Mouse (Mus musculus) brain, adult 2 months (tissue): Measurements from ENCODE around the gene Gpr61.
A peak's percentile ranks its signal among the peaks of the same experiment; 100 is the strongest.

ENCODE experiments used
- DNase-seq: peaks from one replicate; pipeline ENCODE4 v3.0.0; 2011; ENCODE audit warnings: low read depth, low spot score

Gene Gpr61

DNA sequence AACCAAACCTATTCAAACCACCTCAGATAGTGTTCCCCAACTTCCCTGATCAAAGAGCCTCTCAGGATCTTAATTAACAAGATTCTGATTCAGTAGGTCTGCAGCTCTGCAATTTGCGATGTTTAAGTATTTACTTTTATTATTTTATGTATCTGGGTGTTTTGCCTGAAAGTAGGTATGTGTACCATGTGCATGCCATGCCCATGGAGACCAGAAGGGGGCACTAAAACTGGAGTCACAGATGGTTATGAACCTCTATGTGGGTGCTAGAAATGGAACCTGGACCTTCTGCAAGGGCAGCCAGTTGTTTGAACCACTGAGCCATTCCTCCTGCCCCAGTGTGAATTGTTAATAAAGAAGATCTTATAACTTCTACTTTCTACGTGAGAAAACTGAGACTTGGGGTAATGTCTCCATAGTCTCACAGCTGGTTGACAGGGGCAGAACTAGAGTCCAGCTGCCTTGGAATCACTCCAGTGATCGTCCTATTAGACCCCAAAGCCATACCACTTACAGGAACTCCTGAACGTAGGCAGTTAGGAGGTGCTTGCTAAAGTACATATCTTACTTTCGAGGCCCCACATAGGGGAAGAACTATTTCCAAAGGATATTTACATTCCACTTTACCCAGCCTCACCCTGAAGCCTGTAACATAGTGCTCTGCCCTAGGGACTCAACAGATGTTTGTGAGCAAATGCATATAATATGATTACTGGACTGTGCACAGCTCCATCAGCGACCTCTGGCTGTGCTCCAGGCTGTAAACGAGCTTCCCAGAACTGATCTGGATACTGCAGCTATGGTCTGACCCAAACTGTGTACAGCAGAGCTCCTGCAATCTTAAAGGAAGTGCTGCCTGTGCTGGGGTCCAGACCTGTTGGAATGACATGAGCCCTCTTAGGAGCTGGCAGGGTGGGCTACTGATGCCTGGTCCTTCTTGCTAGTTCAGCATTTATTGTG, 24.4 kb upstream of the Gpr61 start:
- DNase-seq = no peak

GRCm38 (mm10) chr3:108174672-108175531, 20.2 kb upstream of the Gpr61 start:
- DNase-seq = peak; percentile 97

- DNase-seq = no peak
Observed at GRCm38 (mm10) chr3:108169199-108169598, 14.5 kb upstream of the Gpr61 start.

DNA sequence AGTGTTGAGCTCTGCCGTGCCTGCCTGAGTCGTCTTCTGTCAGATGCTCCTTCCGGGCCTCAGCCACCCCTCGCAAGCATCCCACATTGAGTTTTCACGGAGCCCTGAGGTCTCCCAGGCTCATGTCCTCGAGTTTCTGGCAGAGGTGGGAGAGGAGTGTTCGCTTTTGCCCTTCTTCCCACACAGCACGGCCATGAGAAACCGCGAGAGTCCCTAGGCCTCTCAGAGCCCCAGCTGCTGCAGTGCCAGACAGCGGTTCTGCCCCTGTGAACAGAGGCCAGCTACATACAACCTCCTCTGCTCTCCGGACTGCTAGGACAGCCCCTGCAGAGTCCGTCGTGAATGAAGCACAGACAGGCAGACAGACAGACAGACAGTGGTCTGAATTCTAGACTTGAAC, 12.8 kb upstream of the Gpr61 start:
- no peak for DNase-seq

- DNase-seq = peak; percentile 90
Observed at GRCm38 (mm10) chr3:108166486-108167211, 12.0 kb upstream of the Gpr61 start.

GRCm38 (mm10) chr3:108165532-108166315, 11.0 kb upstream of the Gpr61 start:
- DNase-seq = no peak

DNA sequence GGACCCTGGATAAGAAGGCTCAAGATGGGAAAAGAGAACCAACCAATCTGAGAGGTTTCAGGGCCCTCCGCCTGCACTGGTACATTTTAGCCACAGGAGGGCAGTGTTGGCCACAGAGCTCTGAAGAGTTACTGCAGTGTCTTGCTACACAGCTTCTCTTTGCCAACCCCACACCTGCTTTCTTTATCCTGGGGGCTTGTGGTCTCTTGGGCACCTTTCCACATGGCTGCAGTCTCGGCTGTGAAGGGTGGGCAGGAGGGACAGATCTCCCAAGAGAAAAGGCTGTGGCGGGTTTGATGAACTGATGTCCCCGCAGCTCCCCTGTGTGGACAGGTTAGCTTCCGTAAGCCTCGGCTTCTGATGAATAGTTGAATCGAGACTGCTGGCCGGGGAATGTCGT, 10.1 kb upstream of the Gpr61 start:
- DNase-seq = peak; percentile 88

- no peak for DNase-seq
Observed at GRCm38 (mm10) chr3:108164091-108164490, 9.4 kb upstream of the Gpr61 start.

DNA sequence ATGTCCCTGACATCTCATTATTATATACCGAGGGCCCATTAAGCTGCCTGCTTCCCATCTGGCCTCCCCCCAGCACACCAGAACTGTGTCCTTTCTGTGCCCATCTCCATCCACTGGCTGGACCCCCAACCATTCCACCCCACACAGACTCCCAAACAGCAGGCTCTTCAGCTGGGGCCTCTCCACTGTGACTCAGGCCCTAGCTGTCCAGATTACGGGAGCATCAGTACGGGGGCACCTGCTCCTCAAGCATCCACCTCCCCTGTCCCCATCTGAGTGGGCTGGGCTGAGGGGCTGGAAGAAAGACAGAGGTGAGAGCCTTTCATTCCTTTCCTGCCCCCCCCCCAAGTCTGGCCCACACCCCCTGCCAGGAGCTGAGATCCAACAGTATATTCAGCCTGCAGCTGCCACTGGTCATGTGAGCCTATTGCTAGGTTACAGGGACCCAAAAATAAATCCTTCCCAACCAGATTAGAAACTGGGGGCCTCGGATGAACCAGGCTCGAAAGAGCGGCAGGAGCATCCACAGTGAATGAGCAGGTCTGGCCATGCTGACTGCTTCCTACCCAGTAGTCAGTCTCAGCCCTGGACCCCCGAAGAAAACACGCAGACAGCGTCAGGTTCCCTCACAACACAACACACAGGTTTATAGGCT, 3.8 kb upstream of the Gpr61 start:
- DNase-seq = peak; percentile 93

GRCm38 (mm10) chr3:108152290-108152689, 2.4 kb downstream of the Gpr61 start:
- DNase-seq = no peak

DNA sequence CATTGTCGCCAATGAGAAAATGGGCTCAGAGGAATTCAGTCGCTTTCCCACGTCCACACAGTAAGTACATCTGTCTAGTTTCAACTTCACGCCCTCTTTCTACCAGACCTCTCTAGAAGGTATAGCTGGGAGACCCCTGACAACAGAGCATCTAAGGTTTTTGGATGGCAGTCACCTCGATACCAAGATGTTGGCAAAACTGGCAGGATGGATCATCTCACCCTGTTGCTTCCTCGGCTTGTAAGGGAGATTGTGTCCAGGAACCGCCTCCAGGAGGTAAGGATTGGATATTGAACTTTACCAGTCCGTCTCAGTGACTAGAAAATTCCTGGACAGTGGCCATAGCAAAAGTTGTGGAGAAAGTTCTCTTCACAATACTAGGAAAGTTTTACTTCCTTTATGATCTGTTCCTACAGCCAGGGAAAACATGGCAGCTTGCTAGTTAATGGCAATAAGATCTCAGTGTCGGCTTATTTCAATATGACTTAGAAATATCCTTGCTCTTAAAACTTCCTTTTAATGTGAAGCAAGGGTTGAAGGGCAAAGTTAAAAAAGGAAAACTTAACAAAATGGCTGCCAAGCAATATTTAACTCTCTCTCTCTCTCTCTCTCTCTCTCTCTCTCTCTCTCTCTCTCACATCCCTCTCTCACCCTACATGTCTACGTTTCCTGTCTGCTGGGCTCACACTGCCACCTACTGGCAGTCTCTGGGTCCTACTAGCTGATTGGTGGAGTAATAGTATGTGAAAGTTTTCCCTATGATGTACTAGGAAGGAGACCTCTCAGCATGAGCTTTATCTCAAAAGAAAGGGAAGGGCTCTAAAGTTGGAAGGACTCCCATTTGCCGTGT, 7.1 kb downstream of the Gpr61 start:
- DNase-seq = peak; percentile 95

DNA sequence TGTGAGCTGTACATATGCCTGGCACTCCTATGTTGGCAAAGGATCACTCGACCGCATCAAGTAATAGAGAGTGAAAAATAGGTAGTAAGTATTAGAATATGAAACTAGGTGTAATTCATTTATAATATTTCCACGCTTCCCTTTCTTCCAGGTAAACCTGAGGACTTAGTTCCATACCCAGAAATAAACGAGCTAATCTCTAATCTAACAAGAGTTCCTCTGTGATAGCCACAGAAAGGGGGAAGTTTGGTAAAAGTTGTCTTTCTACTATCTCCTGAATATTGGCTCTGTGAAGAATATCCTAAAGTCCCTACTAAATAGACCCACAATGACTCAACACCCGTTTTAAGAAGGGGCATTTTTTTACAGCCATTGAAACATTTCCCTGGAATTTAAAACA, 8.0 kb downstream of the Gpr61 start:
- DNase-seq = no peak

- peak; percentile 97 for DNase-seq
Observed at GRCm38 (mm10) chr3:108145534-108146445, 8.9 kb downstream of the Gpr61 start, which contains the start of gene Gnai3. TSS of gene Gnai3 (minus strand) at chr3:108146146.

DNA sequence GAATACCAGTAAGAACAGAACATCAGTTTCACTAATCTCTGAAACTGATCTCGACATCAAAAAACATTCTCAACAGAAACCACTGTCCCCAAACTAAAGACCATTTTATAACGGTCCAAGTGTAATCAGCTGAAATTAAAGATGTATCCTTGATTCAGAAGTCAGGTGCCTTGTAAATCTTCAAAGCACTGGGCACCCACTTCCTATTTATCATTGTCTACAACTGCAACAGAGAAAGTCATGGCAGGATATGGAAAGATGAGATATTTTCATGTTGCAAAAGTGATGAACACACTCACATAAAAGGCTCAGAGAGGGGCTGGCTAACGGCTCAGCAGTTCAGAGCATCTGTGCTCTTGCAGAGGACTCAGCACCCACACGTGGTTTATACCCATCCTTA, 13.9 kb downstream of the Gpr61 start:
- no peak for DNase-seq

- no peak for DNase-seq
Observed at GRCm38 (mm10) chr3:108139113-108139512, 15.6 kb downstream of the Gpr61 start.

GRCm38 (mm10) chr3:108134701-108135100, 20.0 kb downstream of the Gpr61 start:
- DNase-seq = peak; percentile 94

DNA sequence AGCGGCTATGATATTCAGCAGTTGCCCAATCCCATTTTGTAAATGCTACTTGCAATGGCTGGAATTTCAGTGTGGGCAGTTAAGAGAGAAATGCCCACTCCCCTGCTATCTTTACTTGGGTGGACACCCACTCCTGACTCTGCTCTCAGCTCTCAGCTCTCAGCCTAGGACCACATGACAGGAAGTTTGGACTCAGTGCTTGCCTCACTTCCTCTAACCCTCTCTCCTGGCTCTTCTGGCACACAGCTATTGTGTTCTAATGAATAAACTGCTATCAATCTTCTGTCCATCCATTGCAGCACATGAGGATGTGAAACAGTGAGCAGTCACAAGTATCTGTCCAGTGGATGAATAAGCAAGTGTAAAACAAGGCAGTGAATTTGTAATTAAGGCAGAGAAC, 22.2 kb downstream of the Gpr61 start:
- no peak for DNase-seq

GRCm38 (mm10) chr3:108131821-108132220, 22.9 kb downstream of the Gpr61 start:
- DNase-seq = no peak
